Mouse (Mus musculus) WW6 (cell line): Measurements from ENCODE around the gene Foxp4.

Source experiments
- DNase-seq: peaks from one replicate; pipeline ENCODE4 v3.0.0-alpha.2; 2013; ENCODE audit warnings: low read depth, low spot score

The Foxp4 gene

GRCm38 (mm10) chr17:47936591-47936990 lies 12.1 kb upstream of the Foxp4 start:
- DNase-seq: no peak

- DNase-seq: no peak
Measured at GRCm38 (mm10) chr17:47929431-47929830, 5.0 kb upstream of the Foxp4 start.

GRCm38 (mm10) chr17:47925988-47926387 lies 1.5 kb upstream of the Foxp4 start:
- no peak for DNase-seq

GRCm38 (mm10) chr17:47925340-47925926 lies 988 bp upstream of the Foxp4 start:
- DNase-seq: no peak

- no peak for DNase-seq
Measured at GRCm38 (mm10) chr17:47923678-47924382, 615 bp downstream of the Foxp4 start.

- DNase-seq: no peak
Measured at GRCm38 (mm10) chr17:47923011-47923677, 1.3 kb downstream of the Foxp4 start.

GRCm38 (mm10) chr17:47922579-47922978 lies 1.9 kb downstream of the Foxp4 start:
- no peak for DNase-seq

GRCm38 (mm10) chr17:47922116-47922515 lies 2.3 kb downstream of the Foxp4 start:
- DNase-seq: no peak

GRCm38 (mm10) chr17:47921136-47921665 lies 3.2 kb downstream of the Foxp4 start:
- no peak for DNase-seq

GRCm38 (mm10) chr17:47919826-47920225 lies 4.6 kb downstream of the Foxp4 start:
- no peak for DNase-seq

GRCm38 (mm10) chr17:47917907-47918306 lies 6.5 kb downstream of the Foxp4 start:
- DNase-seq: no peak

GRCm38 (mm10) chr17:47917212-47917611 lies 7.2 kb downstream of the Foxp4 start:
- DNase-seq: no peak

GRCm38 (mm10) chr17:47914676-47915219 lies 9.7 kb downstream of the Foxp4 start:
- DNase-seq: no peak

- DNase-seq: no peak
Measured at GRCm38 (mm10) chr17:47909091-47910001, 15.1 kb downstream of the Foxp4 start.

- DNase-seq: no peak
Measured at GRCm38 (mm10) chr17:47908079-47908478, 16.4 kb downstream of the Foxp4 start.

- no peak for DNase-seq
Measured at GRCm38 (mm10) chr17:47907366-47907920, 17.0 kb downstream of the Foxp4 start.

GRCm38 (mm10) chr17:47903846-47904680 lies 20.4 kb downstream of the Foxp4 start:
- no peak for DNase-seq

GRCm38 (mm10) chr17:47901782-47902181 lies 22.7 kb downstream of the Foxp4 start:
- no peak for DNase-seq

- no peak for DNase-seq
Measured at GRCm38 (mm10) chr17:47900716-47901115, 23.7 kb downstream of the Foxp4 start.

- DNase-seq: no peak
Measured at GRCm38 (mm10) chr17:47899156-47899555, 25.3 kb downstream of the Foxp4 start.
